Mouse (Mus musculus): ENCODE results near the gene Phf21b. TPM values are rescaled to one million over a fixed set of nuclear protein-coding genes. Genes with fewer than 3 reads are reported as not detected.

Phf21b gene
- total and polyA plus RNA-seq, 2 experiments from 2014 or later, result 2.7 to 20.0 TPM

DNA sequence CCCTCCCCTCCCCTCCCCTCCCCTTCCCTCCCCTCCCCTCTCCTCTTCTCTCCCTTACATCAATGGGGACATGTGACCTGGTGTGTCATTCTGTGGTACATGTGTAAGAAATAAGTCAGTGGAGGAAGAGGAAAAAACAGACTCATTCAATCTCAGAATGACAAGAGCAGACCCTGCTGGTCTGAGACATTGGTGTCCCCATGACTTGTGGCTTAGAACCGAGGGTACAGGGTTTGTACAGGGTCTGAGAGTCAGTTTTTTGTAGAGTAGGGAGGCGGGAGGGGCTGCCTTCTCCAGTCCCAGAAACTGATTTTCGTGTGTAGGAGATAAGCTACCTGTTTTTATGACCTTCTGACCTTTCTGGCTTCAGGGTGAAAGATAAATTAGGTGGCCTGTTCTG, 112.5 kb downstream of the Phf21b start:
- Histone ChIP-seq H3K4me3 (ENCODE audit: low read depth, low read length) (no peak overlapping the region), H3K4me2 (ENCODE audit: low read depth) (no peak overlapping the region), H3K4me1 (ENCODE audit: insufficient read depth) (no peaks in the 10 kb centered on the region), H3K9me3 (ENCODE audit: low read length) (no peaks in the 10 kb centered on the region), H3K27me3 (ENCODE audit: insufficient read depth, low read length) (no peaks in the 10 kb centered on the region), H3K9ac (no peak overlapping the region), H3K27ac (ENCODE audit: low read depth, low read length) (no peak overlapping the region), H3K36me3 (ENCODE audit: insufficient read depth) (no peaks in the 10 kb centered on the region)
- 30% methylated on average over 3 of the region's 3 CpGs for WGBS
- DNase-seq (no peak), ATAC-seq (no peak)
- TF ChIP-seq CTCF (IDR thresholded peaks at IDR 0.05; ENCODE audit: low read depth), result no peak

GRCm38 (mm10) chr15:84741573-84741972, 114.3 kb downstream of the Phf21b start:
- no peak for ATAC-seq
- Histone ChIP-seq H3K27ac (ENCODE audit: low read depth, low read length) (no peak overlapping the region), H3K36me3 (ENCODE audit: insufficient read depth) (no peaks in the 10 kb centered on the region), H3K9me3 (ENCODE audit: low read length) (no peaks in the 10 kb centered on the region), H3K4me2 (ENCODE audit: low read depth) (no peak overlapping the region), H3K4me3 (ENCODE audit: low read depth, low read length) (no peak overlapping the region), H3K27me3 (ENCODE audit: insufficient read depth, low read length) (no peaks in the 10 kb centered on the region), H3K9ac (no peak overlapping the region), H3K4me1 (ENCODE audit: insufficient read depth) (no peaks in the 10 kb centered on the region)
- no peak for TF ChIP-seq CTCF (IDR thresholded peaks at IDR 0.05; ENCODE audit: low read depth)
- 84% methylated on average over 3 of the region's 3 CpGs for WGBS
- DNase-seq, result no peak

DNA sequence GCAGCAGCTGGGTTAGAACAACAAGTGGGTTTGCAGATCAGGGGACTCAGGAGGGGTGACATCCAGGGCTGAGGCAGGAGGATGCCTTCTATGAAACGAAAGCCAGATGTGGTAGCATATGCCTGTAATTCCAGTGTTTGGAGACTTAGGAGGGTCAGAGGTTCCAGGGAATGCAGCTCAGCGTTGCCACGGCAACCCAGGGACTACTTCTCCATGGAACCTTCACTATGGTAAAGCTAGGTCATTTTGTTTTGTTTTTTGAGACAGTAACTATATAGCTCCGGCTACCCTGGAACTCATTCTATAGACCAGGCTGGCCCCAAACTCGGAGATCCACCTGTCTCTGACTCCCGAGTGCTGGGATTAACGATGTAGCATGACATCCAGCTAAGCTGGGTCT, 117.6 kb downstream of the Phf21b start:
- DNase-seq, result no peak
- Histone ChIP-seq H3K27me3 (ENCODE audit: insufficient read depth, low read length) (no peaks in the 10 kb centered on the region), H3K27ac (ENCODE audit: low read depth, low read length) (no peak overlapping the region), H3K4me3 (ENCODE audit: low read depth, low read length) (no peak overlapping the region), H3K4me1 (ENCODE audit: insufficient read depth) (no peaks in the 10 kb centered on the region), H3K36me3 (ENCODE audit: insufficient read depth) (no peaks in the 10 kb centered on the region), H3K4me2 (ENCODE audit: low read depth) (no peak overlapping the region), H3K9me3 (ENCODE audit: low read length) (no peaks in the 10 kb centered on the region), H3K9ac (no peak overlapping the region)
- ATAC-seq, result no peak
- WGBS, result 89% methylated on average over 7 of the region's 7 CpGs
- TF ChIP-seq CTCF (IDR thresholded peaks at IDR 0.05; ENCODE audit: low read depth), result no peak

GRCm38 (mm10) chr15:84736994-84737346, 118.9 kb downstream of the Phf21b start:
- no peak for TF ChIP-seq CTCF (IDR thresholded peaks at IDR 0.05; ENCODE audit: low read depth)
- ATAC-seq, result peak; percentile 40; the same call in 1 of the 2 replicates
- DNase-seq, result no peak
- Histone ChIP-seq H3K4me1 (ENCODE audit: insufficient read depth) (no peaks in the 10 kb centered on the region), H3K9me3 (ENCODE audit: low read length) (no peaks in the 10 kb centered on the region), H3K27ac (ENCODE audit: low read depth, low read length) (no peak overlapping the region), H3K4me2 (ENCODE audit: low read depth) (no peak overlapping the region), H3K9ac (no peak overlapping the region), H3K4me3 (ENCODE audit: low read depth, low read length) (no peak overlapping the region), H3K36me3 (ENCODE audit: insufficient read depth) (no peaks in the 10 kb centered on the region), H3K27me3 (ENCODE audit: insufficient read depth, low read length) (no peaks in the 10 kb centered on the region)
- WGBS, result 26% methylated on average over 2 of the region's 4 CpGs

DNA sequence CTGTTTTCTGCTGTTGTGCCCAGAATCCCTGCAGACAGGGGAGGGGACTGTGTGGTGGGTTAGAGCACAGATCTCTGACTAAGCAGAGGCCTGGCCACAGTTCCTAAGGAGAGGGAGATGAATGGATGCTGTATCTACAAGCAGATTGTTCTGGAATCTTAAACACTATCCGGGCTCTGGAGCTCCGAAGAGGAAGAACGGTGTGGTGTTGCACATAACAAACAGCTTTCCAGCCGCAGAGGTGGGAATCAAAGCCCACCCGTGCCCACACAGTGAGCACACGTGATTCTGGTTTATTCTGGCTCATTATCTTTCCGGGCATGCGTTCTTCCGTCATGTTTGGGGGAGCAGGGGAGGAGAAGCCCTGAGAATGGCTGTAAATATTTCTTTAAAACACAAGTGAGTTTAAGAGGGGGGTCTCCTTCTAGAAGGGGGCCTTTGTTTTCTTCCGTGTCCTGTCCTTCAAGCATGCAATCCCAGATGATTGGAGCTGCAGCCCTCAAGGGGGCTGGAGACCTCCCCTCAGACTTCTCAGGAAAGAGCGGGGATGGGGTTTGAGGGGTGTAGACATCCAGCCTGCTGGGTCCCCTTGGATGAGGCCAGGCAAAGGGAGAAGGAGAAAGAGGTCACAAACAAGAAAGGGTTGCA, 119.4 kb downstream of the Phf21b start:
- no peak for TF ChIP-seq CTCF (IDR thresholded peaks at IDR 0.05; ENCODE audit: low read depth)
- no peaks in the 10 kb centered on the region for H3K4me1 ChIP-seq (ENCODE audit: insufficient read depth)
- ATAC-seq (peak; percentile 89), DNase-seq (peak; percentile 63)
- H3K27me3 ChIP-seq (ENCODE audit: insufficient read depth, low read length), result no peaks in the 10 kb centered on the region
- H3K4me3 ChIP-seq (ENCODE audit: low read depth, low read length), result no peak overlapping the region
- H3K9me3 ChIP-seq (ENCODE audit: low read length), result no peaks in the 10 kb centered on the region
- 0 out of 2 replicates have a peak overlapping the region, but pooled peaks have one; percentile 24 for H3K27ac ChIP-seq (ENCODE audit: low read depth, low read length)
- 21% methylated on average over 11 of the region's 11 CpGs for WGBS
- H3K36me3 ChIP-seq (ENCODE audit: insufficient read depth), result no peaks in the 10 kb centered on the region
- H3K9ac ChIP-seq, result no peak overlapping the region
- H3K4me2 ChIP-seq (ENCODE audit: low read depth), result no peak overlapping the region

Other genes with a start within 250 kb of the Phf21b start
- 8.6 and 17.2 TPM in 2 replicates for gene Prr5, start 186.4 kb downstream of the Phf21b start, total RNA-seq (2014; rRNA removed)
- 17.8 and 28.2 TPM in 2 replicates for gene Prr5, start 186.4 kb downstream of the Phf21b start, polyA plus RNA-seq (2015; fragmentation: Nextera tagmentation; extraction: Ambion mirVana)
- gene Arhgap8, start 136.0 kb downstream of the Phf21b start, total RNA-seq (2014; rRNA removed), result 0.29 TPM in 1 of 2 replicates, not detected in the other
- 0.19 and 0.44 TPM in 2 replicates for gene Arhgap8, start 136.0 kb downstream of the Phf21b start, polyA plus RNA-seq (2015; fragmentation: Nextera tagmentation; extraction: Ambion mirVana)
- gene Gm29666, start 64.0 kb upstream of the Phf21b start, total RNA-seq (2014; rRNA removed), result 0.54 and 0.86 TPM in 2 replicates
- 0.26 and 0.47 TPM in 2 replicates for gene Gm29666, start 64.0 kb upstream of the Phf21b start, polyA plus RNA-seq (2015; fragmentation: Nextera tagmentation; extraction: Ambion mirVana)
- gene Nup50, start 67.4 kb upstream of the Phf21b start, total RNA-seq (2014; rRNA removed), result 19.5 and 24.8 TPM in 2 replicates
- 23.5 and 24.5 TPM in 2 replicates for gene Nup50, start 67.4 kb upstream of the Phf21b start, polyA plus RNA-seq (2015; fragmentation: Nextera tagmentation; extraction: Ambion mirVana)
- gene 5031439G07Rik, start 132.5 kb upstream of the Phf21b start, total RNA-seq (2014; rRNA removed), result 99.6 and 112 TPM in 2 replicates
- gene 5031439G07Rik, start 132.5 kb upstream of the Phf21b start, polyA plus RNA-seq (2015; fragmentation: Nextera tagmentation; extraction: Ambion mirVana), result 27.4 and 28.9 TPM in 2 replicates
- 1.1 and 2.2 TPM in 2 replicates for gene Upk3a, start 161.1 kb upstream of the Phf21b start, total RNA-seq (2014; rRNA removed)
- gene Upk3a, start 161.1 kb upstream of the Phf21b start, polyA plus RNA-seq (2015; fragmentation: Nextera tagmentation; extraction: Ambion mirVana), result 1.3 and 1.4 TPM in 2 replicates
- 27.9 and 32.8 TPM in 2 replicates for gene Fam118a, start 172.9 kb upstream of the Phf21b start, total RNA-seq (2014; rRNA removed)
- 27.2 and 30.6 TPM in 2 replicates for gene Fam118a, start 172.9 kb upstream of the Phf21b start, polyA plus RNA-seq (2015; fragmentation: Nextera tagmentation; extraction: Ambion mirVana)

All from forebrain, postnatal 0 days (tissue).